Mouse (Mus musculus): ENCODE results near the gene Tent4b. TPM values are rescaled to one million over a fixed set of nuclear protein-coding genes. Genes with fewer than 3 reads are reported as not detected.

Tent4b gene
- 6.5 and 6.7 TPM in 2 replicates for polyA plus RNA-seq (2015; fragmentation: Nextera tagmentation; extraction: Ambion mirVana)

DNA sequence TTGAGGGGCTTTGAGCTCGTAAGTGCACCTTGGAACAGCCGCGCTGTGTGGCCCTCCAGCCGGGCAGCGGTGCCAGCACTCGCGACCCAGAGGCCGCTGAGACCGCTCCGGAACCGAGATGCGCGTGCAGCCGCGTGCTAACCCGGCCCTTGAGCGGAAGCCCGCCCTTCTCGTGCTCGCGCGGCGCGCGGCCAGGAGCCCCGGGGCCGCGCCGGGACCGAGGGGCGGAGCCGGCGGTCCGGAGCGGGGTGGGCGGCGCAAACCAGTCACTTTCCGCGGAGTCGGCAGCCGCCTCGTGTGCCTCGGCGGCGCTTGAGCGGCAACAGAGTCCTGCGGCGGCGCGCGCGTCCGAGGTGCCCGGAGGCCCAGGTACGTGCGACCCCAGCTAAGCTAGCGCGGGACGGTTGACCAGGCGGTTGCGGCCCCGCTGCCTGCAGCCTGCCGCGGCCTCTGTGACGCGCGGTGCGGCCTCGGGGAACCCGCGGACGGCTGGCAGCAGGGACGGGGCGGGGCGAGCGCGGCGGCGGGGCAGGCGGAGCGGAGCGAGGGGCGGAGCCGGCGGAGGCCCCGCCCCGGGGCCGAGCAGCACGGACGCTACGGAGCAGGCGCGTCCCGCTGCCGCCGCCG lies at the start of gene Tent4b:
Gene Tent4b (plus strand): TSS at position 269 of the 627 bp plus-strand sequence.
- H3K9me3 ChIP-seq (ENCODE audit: low read length): no peaks in the 10 kb centered on the region
- H3K27me3 ChIP-seq (replicated peaks; ENCODE audit: insufficient read depth, low read length): no peaks in the 10 kb centered on the region
- H3K4me1 ChIP-seq (ENCODE audit: insufficient read depth, low read depth, low read length): peaks cover 11% of the 10 kb centered on the region; the same call in 1 of the 2 replicates
- H3K4me3 ChIP-seq (ENCODE audit: low read depth, low read length): peak within 1 kb of the TSS; percentile 89
- H3K4me2 ChIP-seq (replicated peaks; ENCODE audit: low read depth, low read length): peak within 1 kb of the TSS; percentile 94
- H3K9ac ChIP-seq (replicated peaks; ENCODE audit: low read depth): peak within 1 kb of the TSS; percentile 68
- TF ChIP-seq CTCF (IDR thresholded peaks at IDR 0.05) (no peak), EP300 (IDR thresholded peaks at IDR 0.05) (no peak)
- ATAC-seq: peak; percentile 97
- WGBS: under 1% methylated on average over 61 of the region's 97 CpGs
- no peaks in the 10 kb centered on the region for H3K36me3 ChIP-seq (ENCODE audit: insufficient read depth, low read length)
- peak within 1 kb of the TSS; percentile 96 for H3K27ac ChIP-seq (ENCODE audit: low read length)
- peak; percentile 96 for DNase-seq (ENCODE audit: low spot score)

DNA sequence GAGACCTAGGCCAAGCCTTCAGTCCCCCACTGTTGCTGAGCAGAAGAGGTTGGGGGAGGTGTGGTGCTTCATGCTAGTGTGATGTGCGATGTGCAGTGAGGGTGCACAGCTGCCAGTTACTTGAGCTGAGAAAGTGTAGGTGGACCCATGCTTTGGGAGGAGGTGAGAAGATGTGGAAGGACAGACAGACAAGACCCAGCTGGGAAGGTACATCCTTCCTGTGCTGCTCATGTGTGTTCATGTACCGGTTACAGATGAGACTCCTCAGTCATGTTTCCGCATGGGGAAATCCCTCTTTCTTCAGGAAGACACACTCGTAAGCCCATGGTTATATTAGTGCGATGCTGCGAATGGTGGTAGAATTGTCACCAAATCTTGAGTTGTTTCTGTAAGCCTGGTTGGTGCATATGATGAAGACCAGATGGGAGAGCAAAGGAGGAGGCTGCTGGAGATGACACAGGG lies 48.1 kb upstream of the Tent4b start:
- TF ChIP-seq EP300 (IDR thresholded peaks at IDR 0.05): no peak
- TF ChIP-seq CTCF (IDR thresholded peaks at IDR 0.05): no peak
- no peak overlapping the region for H3K9ac ChIP-seq (replicated peaks; ENCODE audit: low read depth)
- H3K27ac ChIP-seq (ENCODE audit: low read length): no peak overlapping the region
- DNase-seq (ENCODE audit: low spot score) (no peak), ATAC-seq (no peak)
- H3K9me3 ChIP-seq (ENCODE audit: low read length): no peaks in the 10 kb centered on the region
- H3K4me1 ChIP-seq (ENCODE audit: insufficient read depth, low read depth, low read length): no peaks in the 10 kb centered on the region
- no peak overlapping the region for H3K4me3 ChIP-seq (ENCODE audit: low read depth, low read length)
- H3K36me3 ChIP-seq (ENCODE audit: insufficient read depth, low read length): 0 out of 2 replicates have a peak, but pooled peaks cover 3% of the 10 kb centered on the region
- WGBS: 92% methylated on average over 6 of the region's 6 CpGs
- no peaks in the 10 kb centered on the region for H3K27me3 ChIP-seq (replicated peaks; ENCODE audit: insufficient read depth, low read length)
- no peak overlapping the region for H3K4me2 ChIP-seq (replicated peaks; ENCODE audit: low read depth, low read length)

DNA sequence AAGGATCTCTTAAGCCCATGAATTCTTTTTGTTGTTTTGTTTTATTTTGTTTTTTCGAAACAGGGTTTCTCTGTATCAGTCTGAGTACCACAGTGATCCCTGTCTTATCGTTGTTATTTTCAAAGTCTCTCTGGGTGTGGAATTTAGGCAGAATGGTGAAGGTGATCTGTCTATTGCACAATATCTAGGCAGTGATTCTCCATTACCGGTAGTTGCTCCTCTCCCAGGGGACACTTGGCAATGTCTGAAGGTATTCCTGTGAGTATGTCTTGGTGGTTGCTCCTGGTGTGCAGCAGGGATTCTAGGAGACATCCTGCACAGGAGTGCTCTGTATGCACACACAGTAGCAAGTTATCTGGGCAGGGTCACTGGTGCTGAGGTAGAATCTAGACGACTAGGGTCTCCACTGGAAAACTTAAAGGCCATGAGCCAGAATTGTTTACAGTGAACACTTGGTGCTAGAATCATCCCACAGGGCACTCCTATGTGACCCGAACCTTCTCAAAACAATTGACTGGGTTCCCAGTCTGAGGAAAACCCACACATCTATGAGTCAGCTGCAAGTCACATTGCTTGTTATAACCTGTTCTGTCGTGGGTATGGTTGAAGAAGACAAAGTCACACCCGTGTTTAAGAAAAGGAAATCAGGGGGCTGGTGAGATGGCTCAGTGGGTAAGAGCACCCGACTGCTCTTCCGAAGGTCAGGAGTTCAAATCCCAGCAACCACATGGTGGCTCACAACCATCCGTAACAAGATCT lies 38.6 kb upstream of the Tent4b start:
- Histone ChIP-seq H3K9ac (replicated peaks; ENCODE audit: low read depth) (no peak overlapping the region), H3K27me3 (replicated peaks; ENCODE audit: insufficient read depth, low read length) (no peaks in the 10 kb centered on the region), H3K4me3 (ENCODE audit: low read depth, low read length) (no peak overlapping the region), H3K9me3 (ENCODE audit: low read length) (no peaks in the 10 kb centered on the region), H3K4me1 (ENCODE audit: insufficient read depth, low read depth, low read length) (no peaks in the 10 kb centered on the region), H3K4me2 (replicated peaks; ENCODE audit: low read depth, low read length) (no peak overlapping the region), H3K36me3 (ENCODE audit: insufficient read depth, low read length) (peaks cover 23% of the 10 kb centered on the region), H3K27ac (ENCODE audit: low read length) (no peak overlapping the region)
- TF ChIP-seq EP300 (IDR thresholded peaks at IDR 0.05): no peak
- DNase-seq (ENCODE audit: low spot score) (no peak), ATAC-seq (no peak)
- WGBS: 89% methylated on average over 9 of the region's 10 CpGs

DNA sequence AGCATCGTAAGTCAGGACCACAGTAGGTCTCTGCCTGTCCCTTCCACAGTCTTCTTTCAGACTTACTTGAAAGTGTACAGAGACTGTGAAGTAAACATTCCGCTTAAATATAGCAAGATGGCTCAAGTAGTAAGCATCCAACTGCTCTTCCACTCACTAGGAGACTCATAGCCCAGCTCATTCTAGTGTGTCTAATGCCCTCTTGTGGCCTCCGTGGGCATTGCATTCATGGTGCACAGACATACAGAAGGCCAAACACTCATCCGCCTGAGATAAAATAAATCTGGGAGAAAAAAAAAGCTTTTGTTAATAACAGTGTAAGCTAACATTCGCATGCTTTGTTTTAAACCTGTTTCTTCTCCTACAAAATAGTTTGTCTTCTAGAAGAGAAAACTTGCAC lies 37.6 kb upstream of the Tent4b start:
- ATAC-seq (peak; percentile 62; the same call in 1 of the 2 replicates), DNase-seq (ENCODE audit: low spot score) (peak; percentile 63)
- Histone ChIP-seq H3K4me1 (ENCODE audit: insufficient read depth, low read depth, low read length) (no peaks in the 10 kb centered on the region), H3K27ac (ENCODE audit: low read length) (no peak overlapping the region), H3K36me3 (ENCODE audit: insufficient read depth, low read length) (peaks cover 21% of the 10 kb centered on the region), H3K4me3 (ENCODE audit: low read depth, low read length) (no peak overlapping the region), H3K27me3 (replicated peaks; ENCODE audit: insufficient read depth, low read length) (no peaks in the 10 kb centered on the region), H3K4me2 (replicated peaks; ENCODE audit: low read depth, low read length) (no peak overlapping the region), H3K9me3 (ENCODE audit: low read length) (no peaks in the 10 kb centered on the region), H3K9ac (replicated peaks; ENCODE audit: low read depth) (no peak overlapping the region)
- TF ChIP-seq EP300 (IDR thresholded peaks at IDR 0.05): no peak
- peak; percentile 86 for TF ChIP-seq CTCF (IDR thresholded peaks at IDR 0.05)
- WGBS: 72% methylated on average over 5 of the region's 5 CpGs

DNA sequence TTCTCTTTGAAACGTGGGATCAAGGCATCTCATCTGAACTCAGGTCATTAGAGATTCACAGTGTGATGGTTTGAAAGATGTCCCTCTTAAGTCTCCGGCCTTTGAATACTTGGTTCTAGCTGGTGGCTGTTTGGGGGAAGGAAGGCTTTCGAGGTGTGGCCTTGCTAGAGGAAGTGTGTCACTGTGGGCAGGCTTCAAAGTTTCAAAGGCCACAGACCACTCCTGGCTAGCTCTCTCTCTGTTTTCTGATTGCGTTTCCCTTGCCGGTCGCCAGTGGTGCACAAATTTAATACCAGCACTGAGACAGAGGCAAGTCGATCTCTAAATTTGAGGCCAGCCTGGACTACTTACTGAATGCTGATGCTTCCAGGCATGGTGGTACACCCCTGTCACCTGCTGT lies 23.7 kb upstream of the Tent4b start:
- Histone ChIP-seq H3K9me3 (ENCODE audit: low read length) (no peaks in the 10 kb centered on the region), H3K4me2 (replicated peaks; ENCODE audit: low read depth, low read length) (no peak overlapping the region), H3K36me3 (ENCODE audit: insufficient read depth, low read length) (peaks cover 7% of the 10 kb centered on the region; the same call in 1 of the 2 replicates), H3K4me1 (ENCODE audit: insufficient read depth, low read depth, low read length) (no peaks in the 10 kb centered on the region), H3K4me3 (ENCODE audit: low read depth, low read length) (no peak overlapping the region), H3K27ac (ENCODE audit: low read length) (no peak overlapping the region), H3K9ac (replicated peaks; ENCODE audit: low read depth) (no peak overlapping the region), H3K27me3 (replicated peaks; ENCODE audit: insufficient read depth, low read length) (no peaks in the 10 kb centered on the region)
- ATAC-seq: no peak
- no peak for DNase-seq (ENCODE audit: low spot score)
- TF ChIP-seq CTCF (IDR thresholded peaks at IDR 0.05) (no peak), EP300 (IDR thresholded peaks at IDR 0.05) (no peak)
- WGBS: 75% methylated on average over 7 of the region's 7 CpGs

DNA sequence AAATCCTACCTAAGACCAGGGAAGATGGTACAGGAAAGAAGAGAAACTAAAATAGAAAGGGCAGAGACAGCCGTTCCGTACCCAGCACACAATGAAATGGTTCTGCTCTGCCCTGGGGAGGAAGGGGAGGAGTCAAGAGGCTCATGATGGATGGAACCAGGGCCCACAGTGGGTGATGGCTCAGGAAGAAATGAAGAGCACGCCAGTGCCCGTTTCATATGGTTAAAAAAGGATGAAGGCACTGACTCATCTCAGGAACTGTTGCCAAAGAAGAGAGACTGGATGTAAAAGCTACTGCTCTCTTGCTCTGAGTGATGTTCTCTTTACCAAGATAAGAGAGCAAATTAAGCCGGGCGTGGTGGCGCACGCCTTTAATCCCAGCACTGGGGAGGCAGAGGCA lies 21.7 kb upstream of the Tent4b start:
- no peak for ATAC-seq
- TF ChIP-seq CTCF (IDR thresholded peaks at IDR 0.05) (no peak), EP300 (IDR thresholded peaks at IDR 0.05) (no peak)
- Histone ChIP-seq H3K4me2 (replicated peaks; ENCODE audit: low read depth, low read length) (no peak overlapping the region), H3K27me3 (replicated peaks; ENCODE audit: insufficient read depth, low read length) (no peaks in the 10 kb centered on the region), H3K27ac (ENCODE audit: low read length) (no peak overlapping the region), H3K9me3 (ENCODE audit: low read length) (no peaks in the 10 kb centered on the region), H3K36me3 (ENCODE audit: insufficient read depth, low read length) (no peaks in the 10 kb centered on the region), H3K9ac (replicated peaks; ENCODE audit: low read depth) (no peak overlapping the region), H3K4me1 (ENCODE audit: insufficient read depth, low read depth, low read length) (no peaks in the 10 kb centered on the region), H3K4me3 (ENCODE audit: low read depth, low read length) (no peak overlapping the region)
- no peak for DNase-seq (ENCODE audit: low spot score)
- 77% methylated on average over 8 of the region's 8 CpGs for WGBS
